Mouse (Mus musculus): ENCODE measurements around the gene Zfp169. TPM values are rescaled to one million over a fixed set of nuclear protein-coding genes. Genes with fewer than 3 reads are reported as not detected.

Gene Zfp169
- total and polyA plus RNA-seq, 3 experiments, result 3.6 to 6.5 TPM; not detected in 1

DNA sequence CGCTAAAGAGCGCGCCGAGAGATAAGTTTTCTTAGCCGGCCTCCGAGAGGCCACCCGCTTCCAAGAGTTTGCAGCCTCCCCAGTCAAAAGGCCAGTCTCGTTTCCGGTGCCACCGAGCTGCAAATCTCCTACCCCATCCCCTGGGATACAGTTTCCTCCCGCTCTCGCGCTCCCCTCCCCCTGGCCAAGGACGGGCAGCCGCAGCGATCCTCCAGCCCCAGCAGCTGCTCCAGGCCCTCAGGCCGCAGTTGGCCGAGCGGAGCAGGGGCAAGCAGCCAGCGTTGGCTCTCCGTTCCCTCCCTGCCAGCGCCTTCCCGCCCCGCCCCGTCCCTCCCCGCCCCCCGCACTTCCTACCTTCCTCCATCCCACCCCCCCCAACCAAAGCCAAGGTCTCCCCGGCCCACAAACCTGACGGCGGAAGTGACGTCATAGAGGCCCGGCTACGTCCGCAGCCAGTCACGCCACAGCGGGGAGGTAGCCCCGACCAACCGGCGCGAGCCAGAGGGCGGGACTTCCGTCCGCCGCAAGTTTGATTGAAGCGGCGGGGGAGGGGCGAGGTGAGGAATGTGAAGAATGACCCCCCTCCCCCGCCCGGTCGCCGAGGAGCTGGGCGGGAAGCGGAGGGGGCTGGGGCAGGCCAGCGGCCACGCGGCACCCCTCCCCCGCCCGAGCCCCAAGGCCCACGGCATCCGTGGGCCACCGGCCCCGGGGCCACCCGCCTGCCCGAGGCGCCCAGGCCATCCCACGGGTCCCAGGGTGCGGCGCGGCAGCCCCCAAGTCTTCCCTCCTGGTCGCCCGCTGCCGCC is 32.4 kb upstream of the Zfp169 start:
- Histone ChIP-seq H3K27ac (ENCODE audit: control insufficient read depth, low read depth, low read length) (peak overlapping the region; percentile 96), H3K9ac (ENCODE audit: control insufficient read depth, low read depth, low read length, poor library complexity, severe bottlenecking) (peak overlapping the region; percentile 99), H3K4me3 (ENCODE audit: control insufficient read depth in 1 of 2, insufficient read depth in 1 of 2, low read depth in 2 of 2, low read length in 2 of 2) (peak overlapping the region; percentile 86 to 91), H3K79me2 (ENCODE audit: control insufficient read depth, insufficient read depth, low read length, poor library complexity) (peaks cover 39% of the 10 kb centered on the region), H3K27me3 (ENCODE audit: control insufficient read depth in 1 of 2, insufficient read depth in 2 of 2, low read length in 2 of 2) (no peaks in the 10 kb centered on the region), H3K4me1 (ENCODE audit: control insufficient read depth in 1 of 2, insufficient read depth in 2 of 2, low read length in 2 of 2) (peaks cover 21 to 46% of the 10 kb centered on the region in 2 experiments), H3K9me3 (replicated peaks; ENCODE audit: insufficient read depth, low read length) (no peaks in the 10 kb centered on the region), H3K36me3 (ENCODE audit: control insufficient read depth in 1 of 2, insufficient read depth in 2 of 2, low read length in 2 of 2) (peaks cover 0 to 52% of the 10 kb centered on the region in 2 experiments; a peak in 3 of 4 replicates)
- peak; percentile 39; the same call in 1 of the 2 replicates for TF ChIP-seq MXI1 (IDR thresholded peaks at IDR 0.05; ENCODE audit: low read depth, low read length)
- TF ChIP-seq TAL1 (IDR thresholded peaks at IDR 0.05; ENCODE audit: low read length), result no peak
- TF ChIP-seq SMC3 (IDR thresholded peaks at IDR 0.05; ENCODE audit: low read depth, low read length), result no peak
- TF ChIP-seq USF1 (IDR thresholded peaks at IDR 0.05; ENCODE audit: low read depth, low read length), result peak; percentile 42; the same call in 1 of the 2 replicates
- TF ChIP-seq E2F4 (IDR thresholded peaks at IDR 0.05; ENCODE audit: borderline replicate concordance, low read depth, low read length), result peak; percentile 20; the same call in 1 of the 2 replicates
- TF ChIP-seq MAZ (IDR thresholded peaks at IDR 0.05; ENCODE audit: low read depth, low read length), result peak; percentile 92
- TF ChIP-seq SIN3A (IDR thresholded peaks at IDR 0.05; ENCODE audit: low read length), result peak; percentile 66; the same call in 1 of the 2 replicates
- TF ChIP-seq ZKSCAN1 (IDR thresholded peaks at IDR 0.05; ENCODE audit: low read depth, low read length), result no peak
- no peak for TF ChIP-seq RAD21 (IDR thresholded peaks at IDR 0.05; ENCODE audit: low read depth, low read length)
- peak; percentile 44; the same call in 1 of the 2 replicates for TF ChIP-seq ETS1 (IDR thresholded peaks at IDR 0.05; ENCODE audit: low read depth, low read length)
- TF ChIP-seq POLR2A (IDR thresholded peaks at IDR 0.05; ENCODE audit: control insufficient read depth in 1 of 2, insufficient read depth in 1 of 2, low read depth in 1 of 2, low read length in 2 of 2, poor library complexity in 1 of 2), result peak in 1 of 2 experiments; percentile 31; a peak in 2 of 4 replicates
- no peak for TF ChIP-seq TBP (IDR thresholded peaks at IDR 0.05; ENCODE audit: low read depth, low read length)
- 0 out of 2 replicates have a peak, but pooled peaks have one; percentile 31 for TF ChIP-seq ELF1 (IDR thresholded peaks at IDR 0.05; ENCODE audit: low read depth, low read length)
- TF ChIP-seq MEF2A (IDR thresholded peaks at IDR 0.05; ENCODE audit: extremely low read depth, insufficient replicate concordance, low read depth, low read length, poor library complexity, severe bottlenecking), result no peak
- TF ChIP-seq MYC (IDR thresholded peaks at IDR 0.05; ENCODE audit: low read depth, low read length), result peak; percentile 32; the same call in 1 of the 2 replicates
- TF ChIP-seq ZC3H11A (IDR thresholded peaks at IDR 0.05; ENCODE audit: low read depth, low read length), result no peak
- peak; percentile 87 for TF ChIP-seq CHD2 (IDR thresholded peaks at IDR 0.05; ENCODE audit: low read length)
- peak; percentile 76 for TF ChIP-seq MAX (IDR thresholded peaks at IDR 0.05; ENCODE audit: low read length)
- peak; percentile 83 for TF ChIP-seq HCFC1 (IDR thresholded peaks at IDR 0.05; ENCODE audit: low read depth, low read length)
- TF ChIP-seq KAT2A (conservative IDR thresholded peaks at IDR 0.05; ENCODE audit: low read depth, low read length), result peak; percentile 65; the same call in 1 of the 2 replicates
- no peak for TF ChIP-seq POLR2AphosphoS5 (IDR thresholded peaks at IDR 0.05; ENCODE audit: borderline replicate concordance, low read depth, low read length)
- no peak for TF ChIP-seq CHD1 (IDR thresholded peaks at IDR 0.05; ENCODE audit: low read depth, low read length)
- TF ChIP-seq BHLHE40 (IDR thresholded peaks at IDR 0.05; ENCODE audit: borderline replicate concordance, low read depth, low read length), result no peak
- no peak for TF ChIP-seq ZMIZ1 (IDR thresholded peaks at IDR 0.05; ENCODE audit: low read depth, low read length)
- no peak for TF ChIP-seq CTCF (IDR thresholded peaks at IDR 0.05 in 2 of 3, conservative IDR thresholded peaks at IDR 0.05 in 1 of 3; ENCODE audit: control insufficient read depth in 1 of 3, insufficient read depth in 1 of 3, low read depth in 2 of 3, low read length in 3 of 3, poor library complexity in 1 of 3, severe bottlenecking in 1 of 3)
- TF ChIP-seq EP300 (IDR thresholded peaks at IDR 0.05; ENCODE audit: low read depth in 1 of 2, low read length in 2 of 2), result peak in 1 of 2 experiments; percentile 45; a peak in 2 of 4 replicates
- no peak for TF ChIP-seq GATA1 (IDR thresholded peaks at IDR 0.05; ENCODE audit: low read depth, low read length)
- TF ChIP-seq JUND (IDR thresholded peaks at IDR 0.05; ENCODE audit: low read depth, low read length), result no peak
- TF ChIP-seq UBTF (IDR thresholded peaks at IDR 0.05; ENCODE audit: borderline replicate concordance, insufficient read depth, low read depth, low read length), result no peak
- TF ChIP-seq POLR2AphosphoS2 (IDR thresholded peaks at IDR 0.05; ENCODE audit: low read length), result peak; percentile 83
- DNase-seq (ENCODE audit: low read depth, low spot score), result peak; percentile 99
